Mouse (Mus musculus) A20 (cell line): ENCODE results near the gene Fbh1.

ENCODE experiments used
- DNase-seq: peaks from one replicate; pipeline ENCODE4 v3.0.0-alpha.2; 2011; ENCODE audit warnings: low read depth, low spot score

The Fbh1 gene

DNA sequence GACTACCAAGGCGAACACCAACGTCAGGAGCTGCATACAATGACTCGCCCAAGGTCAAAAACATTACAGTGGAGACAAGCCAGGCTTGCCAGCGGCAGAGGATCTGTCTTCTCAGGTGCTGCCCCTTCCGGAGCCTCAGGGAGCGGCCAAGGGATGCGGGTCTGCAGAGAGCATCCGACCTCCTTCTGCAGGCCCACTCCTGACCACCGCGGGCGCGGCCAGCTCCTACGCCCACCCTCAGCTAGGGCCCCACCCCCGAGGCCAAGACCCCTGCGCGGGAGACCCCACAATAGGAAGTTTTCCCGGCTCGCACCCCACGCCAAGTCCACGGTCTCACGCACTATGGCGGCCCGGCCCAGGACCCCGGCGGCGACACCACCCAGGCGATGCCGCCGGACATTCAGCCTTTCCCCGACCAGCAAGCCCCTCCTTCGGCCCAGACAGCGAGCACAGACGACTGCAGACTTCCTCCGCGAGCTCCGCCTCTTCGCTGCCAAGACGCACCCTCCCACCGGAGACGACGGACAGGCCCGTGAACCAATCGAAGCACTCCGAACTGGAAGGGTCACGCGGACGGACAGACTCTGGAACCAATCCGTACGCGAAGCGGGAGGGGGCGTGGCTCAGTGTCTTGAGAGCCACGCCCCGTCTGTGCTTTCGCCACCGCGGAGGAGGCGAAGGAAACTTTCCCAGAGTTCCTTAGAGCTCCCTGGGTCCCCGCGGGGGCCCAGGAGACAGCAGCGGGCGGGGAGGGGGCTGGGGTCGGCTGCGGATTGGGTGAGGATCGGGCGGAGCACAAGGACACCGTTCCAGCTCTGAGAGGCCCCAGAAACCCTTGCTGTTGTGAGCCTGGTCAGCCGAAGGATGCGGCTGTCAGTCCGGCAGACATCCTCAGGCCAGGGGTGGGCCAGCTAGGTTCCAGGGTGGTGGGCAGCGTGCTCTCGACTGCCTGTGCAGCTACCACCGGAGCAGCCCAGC is at the start of gene Fbh1, which contains the start of gene Ankrd16:
Gene Fbh1 (minus strand): TSS at position 492 of the 978 bp plus-strand sequence.
Gene Ankrd16 (plus strand): TSS at position 786 of the 978 bp plus-strand sequence.
- peak; percentile 100 for DNase-seq

DNA sequence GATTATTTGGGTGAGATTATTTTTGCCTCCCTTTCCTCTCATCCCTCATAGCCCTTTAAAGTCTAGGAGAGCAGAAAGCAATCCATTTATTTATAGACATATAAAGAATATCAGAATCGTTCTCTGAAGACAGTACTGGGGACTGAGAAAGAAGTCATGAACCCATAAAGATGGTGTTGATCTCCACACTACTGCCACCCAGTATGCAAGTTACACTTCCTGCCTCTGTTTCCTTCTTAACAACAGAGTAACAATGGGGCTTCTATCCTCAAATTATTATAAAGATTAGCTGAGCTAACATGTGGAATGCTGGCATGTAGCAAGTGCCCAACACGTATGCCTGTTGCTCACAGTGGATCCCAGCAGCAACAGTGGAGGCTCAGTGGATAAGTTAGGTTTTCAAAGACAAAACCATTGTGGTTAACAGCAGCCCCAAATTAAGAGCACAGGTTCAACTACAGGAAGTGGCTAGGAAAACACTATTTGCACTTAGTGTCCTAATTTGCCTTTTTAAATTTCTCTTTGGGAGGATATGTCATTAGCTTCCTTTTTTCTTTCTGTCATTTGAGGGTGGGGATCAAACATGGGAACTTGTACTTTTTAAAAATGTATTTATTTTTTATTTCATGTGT is 24.0 kb upstream of the Fbh1 start:
- peak; percentile 24 for DNase-seq

- DNase-seq, result no peak
These were observed 20.6 kb upstream of the Fbh1 start for GRCm38 (mm10) chr2:11797930-11798364.

DNA sequence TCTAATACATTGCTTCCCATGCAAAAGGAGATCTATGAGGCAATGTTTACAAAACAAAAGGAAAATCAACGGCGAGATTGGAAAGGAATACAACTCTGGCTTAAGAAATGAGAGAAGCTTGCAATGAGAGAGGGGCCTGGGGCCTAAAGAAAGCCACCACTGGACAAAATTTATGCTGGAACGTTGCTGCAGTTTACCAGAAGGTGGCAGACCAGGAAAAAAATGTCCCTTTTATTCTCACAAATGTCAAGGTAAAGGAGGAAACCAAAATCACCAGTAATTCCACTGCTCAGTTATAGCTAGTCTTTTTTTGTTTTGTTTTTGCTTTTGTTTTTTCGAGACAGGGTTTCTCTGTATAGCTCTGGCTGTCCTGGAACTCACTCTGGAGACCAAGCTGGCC is 17.3 kb upstream of the Fbh1 start:
- no peak for DNase-seq

GRCm38 (mm10) chr2:11784159-11784558 is 6.8 kb upstream of the Fbh1 start:
- DNase-seq, result no peak

DNA sequence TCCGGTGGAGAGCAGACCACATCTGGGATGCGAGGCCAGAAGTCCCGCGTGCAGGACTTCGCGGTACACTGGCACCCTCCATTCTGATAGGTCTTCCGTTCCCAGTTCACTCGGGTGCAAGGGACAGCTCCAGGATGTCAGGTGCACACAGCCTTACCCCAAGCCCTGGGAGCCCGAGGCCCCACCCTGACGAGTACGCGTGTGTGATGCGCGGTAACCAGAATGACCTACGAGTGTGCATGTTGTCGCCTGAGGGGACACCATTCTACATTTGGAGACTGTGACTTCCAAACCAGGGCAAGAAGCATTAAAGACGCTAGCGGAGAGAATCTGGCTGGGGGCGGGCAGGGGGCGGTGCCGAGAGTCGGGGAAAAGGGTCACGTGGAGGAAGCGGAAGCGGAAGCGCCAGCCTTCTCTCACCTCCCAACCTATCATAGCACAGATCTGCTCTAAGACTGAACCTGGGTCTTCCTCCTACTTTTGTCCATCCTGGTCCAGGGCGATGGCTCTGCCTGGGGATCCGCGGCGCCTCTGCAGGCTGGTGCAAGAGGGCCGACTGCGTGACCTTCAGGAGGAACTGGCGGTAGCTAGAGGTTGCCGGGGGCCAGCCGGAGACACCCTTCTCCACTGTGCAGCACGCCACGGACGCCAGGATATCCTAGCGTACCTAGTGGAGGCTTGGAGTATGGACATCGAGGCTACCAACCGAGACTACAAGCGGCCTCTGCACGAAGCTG is 873 bp upstream of the Fbh1 start:
- DNase-seq, result peak; percentile 95

GRCm38 (mm10) chr2:11776415-11776814 is 967 bp downstream of the Fbh1 start:
- no peak for DNase-seq

DNA sequence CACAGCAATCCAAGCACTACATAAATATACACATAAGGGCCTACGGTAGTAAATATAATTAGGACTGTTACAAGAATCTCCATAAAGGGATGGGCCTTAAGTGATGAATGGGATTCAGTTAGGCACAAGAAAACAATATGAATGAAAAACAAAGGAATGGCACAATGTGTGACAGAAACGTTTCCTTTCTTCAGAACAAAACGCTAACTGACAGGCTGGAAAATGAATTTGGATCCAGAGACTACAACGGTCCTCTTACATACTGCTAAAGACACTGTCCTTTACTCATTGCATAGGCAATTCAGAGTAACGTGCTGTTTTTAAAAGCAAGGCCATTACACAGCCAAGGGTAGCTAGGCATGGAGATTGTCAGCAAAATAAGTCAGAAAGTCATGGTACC is 2.3 kb downstream of the Fbh1 start:
- no peak for DNase-seq

GRCm38 (mm10) chr2:11774426-11774825 is 3.0 kb downstream of the Fbh1 start:
- no peak for DNase-seq

DNA sequence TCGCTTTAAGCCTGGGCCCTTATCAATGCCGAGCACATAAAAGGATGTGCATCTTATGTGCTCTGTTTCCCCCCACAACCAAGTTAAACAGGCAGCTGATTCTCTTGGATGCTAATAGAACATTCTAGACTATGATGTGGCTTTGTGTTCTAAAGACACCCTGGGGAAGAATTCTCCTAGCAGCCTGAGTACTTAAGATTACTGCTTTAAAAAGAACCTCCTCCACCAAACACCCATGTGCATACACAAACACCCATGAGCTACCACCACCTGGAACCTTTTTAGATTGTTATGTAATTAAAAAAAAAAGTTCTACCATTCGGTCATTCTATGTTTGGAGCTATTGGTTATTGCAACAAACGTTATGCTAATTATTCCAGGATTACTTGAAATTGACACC is 5.0 kb downstream of the Fbh1 start:
- DNase-seq, result no peak

DNA sequence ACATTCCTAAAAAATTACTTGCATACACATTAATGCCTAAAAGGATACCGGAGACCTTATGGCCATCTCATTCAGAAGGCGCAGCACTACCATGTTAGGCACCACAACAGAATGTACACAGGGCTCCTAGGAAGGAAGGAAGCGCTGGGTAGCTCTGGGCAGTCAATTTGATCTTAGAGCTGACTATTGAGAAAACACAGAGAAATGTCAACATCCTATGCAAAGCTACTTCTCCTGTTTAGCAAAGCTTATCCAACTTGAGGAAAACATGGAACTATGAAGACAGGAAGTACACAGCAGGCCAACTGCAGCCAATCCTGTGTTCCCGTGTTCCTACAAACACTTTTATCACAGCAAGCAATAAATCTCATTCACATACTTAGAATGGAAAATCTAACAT is 5.7 kb downstream of the Fbh1 start:
- DNase-seq, result no peak

DNA sequence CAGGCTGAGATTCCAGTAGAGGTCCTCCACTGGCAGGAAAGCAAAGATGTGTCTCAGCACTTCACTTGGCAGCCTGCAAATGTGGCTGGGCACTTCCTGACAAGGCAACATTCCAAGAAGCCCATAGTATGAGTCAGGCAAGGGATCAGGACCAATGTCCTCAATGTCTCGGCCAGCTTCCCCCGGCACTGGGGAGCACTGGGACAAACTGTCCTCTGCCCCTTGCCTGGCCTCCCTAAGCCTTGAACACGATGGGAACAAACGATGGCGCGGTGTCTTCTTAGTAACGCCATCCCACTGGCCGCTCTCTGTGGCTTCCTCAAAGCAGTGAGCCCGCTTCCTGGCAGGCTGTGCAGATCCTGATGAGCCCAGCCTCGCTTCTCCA is 10.2 kb downstream of the Fbh1 start:
- DNase-seq, result no peak

- DNase-seq, result peak; percentile 60
These were observed 10.8 kb downstream of the Fbh1 start for GRCm38 (mm10) chr2:11766485-11767160.

- no peak for DNase-seq
These were observed 11.7 kb downstream of the Fbh1 start for GRCm38 (mm10) chr2:11765694-11766093.

DNA sequence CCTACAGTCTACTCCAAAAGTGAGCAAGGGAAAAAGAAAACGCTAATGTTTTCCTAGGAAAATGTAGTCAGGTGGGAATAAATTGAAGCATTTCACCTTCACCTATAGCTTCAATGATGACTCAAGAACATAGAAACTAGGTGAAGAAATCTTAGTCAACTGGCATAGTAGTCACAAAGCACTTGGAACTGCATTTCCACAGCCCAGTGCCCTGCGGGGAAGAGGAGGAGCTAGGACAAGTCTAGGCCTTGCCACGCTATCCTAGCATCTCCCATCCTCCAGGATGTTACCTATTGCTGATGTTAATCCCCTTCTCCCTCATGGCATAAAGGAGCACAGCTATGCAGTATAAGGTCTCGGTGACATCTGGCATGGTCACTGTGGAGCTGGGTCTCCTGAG is 14.8 kb downstream of the Fbh1 start:
- DNase-seq, result no peak

DNA sequence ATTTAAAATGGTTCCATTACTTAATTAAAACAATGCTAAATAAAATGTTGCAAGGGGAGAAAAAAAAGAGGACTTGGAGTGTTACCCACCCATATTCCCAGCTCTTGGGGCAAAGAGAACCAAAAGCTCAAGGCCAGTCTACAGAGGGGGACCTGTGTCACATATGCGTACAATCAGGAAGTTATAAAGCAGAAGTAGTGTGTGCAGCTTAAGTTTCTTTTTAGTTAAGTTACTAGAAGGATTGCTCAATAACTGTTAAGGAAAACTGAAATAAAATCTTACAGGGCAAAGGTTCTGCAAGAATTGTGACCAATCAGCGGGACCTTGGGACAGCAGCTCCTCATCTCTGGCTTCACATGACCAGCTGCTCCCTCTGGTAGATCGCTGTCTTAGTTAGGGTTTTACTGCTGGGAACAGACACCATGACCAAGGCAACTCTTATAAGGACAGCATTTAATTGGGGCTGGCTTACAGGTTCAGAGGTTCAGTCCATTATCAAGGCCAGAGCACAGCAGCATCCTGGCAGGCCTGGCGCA is 37.8 kb downstream of the Fbh1 start:
- peak; percentile 40 for DNase-seq

DNA sequence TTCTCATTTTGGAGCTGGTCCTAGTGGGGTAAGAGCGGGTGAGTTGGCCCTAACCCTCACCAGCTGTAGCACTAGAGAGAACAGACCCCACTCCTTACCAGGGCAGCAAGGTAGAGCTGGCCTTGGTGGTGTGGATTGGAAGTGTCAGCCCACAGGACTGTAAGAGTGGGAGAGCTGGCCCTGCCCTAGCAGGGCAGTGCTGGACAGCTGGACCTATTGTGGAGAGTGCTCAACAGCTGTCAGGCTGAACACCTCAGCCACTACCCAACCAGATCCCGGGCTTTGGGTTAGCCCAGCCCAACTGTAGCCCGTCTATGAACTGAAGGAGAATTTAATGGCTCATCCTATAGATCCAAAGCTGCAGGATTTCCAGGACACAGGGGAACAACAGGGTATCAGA is 38.6 kb downstream of the Fbh1 start:
- no peak for DNase-seq

DNA sequence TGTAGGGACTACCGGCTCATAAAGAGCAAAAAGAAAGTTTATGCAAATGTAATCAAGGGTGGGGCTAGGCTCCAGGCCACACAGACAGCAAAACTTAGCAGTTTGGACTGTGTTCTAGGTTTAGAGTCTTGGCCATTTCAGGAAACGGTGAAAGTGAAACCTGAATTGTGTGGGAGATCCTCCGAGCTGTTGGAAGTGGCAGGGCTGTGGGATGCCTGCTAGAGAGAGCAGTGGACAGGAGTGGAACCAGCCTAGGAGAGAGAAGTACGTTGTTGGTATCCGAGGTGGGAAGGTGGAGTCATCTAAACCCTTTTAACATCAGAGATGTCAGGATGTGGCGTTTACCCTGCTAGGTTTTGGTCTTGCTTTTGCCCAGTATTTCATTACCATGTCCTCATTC is 41.5 kb downstream of the Fbh1 start:
- no peak for DNase-seq

DNA sequence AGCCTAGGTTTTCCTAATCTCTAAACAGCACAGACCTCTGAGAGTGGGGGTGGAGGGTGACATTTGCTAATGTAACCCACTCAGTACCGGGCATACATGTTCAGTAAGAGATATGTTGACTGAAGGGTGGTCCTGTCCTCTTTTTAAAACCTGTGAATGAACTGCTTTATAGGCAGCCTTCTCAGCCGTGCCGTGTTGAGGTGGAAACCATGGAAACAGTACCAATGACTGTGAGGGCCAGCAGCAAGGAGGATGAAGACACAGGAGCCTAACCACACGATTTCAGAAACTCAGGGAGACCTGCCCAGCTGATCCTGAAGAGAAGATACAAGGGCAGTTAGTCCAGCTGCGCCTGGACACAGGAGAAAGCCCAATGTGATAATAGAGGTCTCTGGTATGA is 44.4 kb downstream of the Fbh1 start:
- DNase-seq, result no peak

GRCm38 (mm10) chr2:11729091-11729490 is 48.3 kb downstream of the Fbh1 start:
- DNase-seq, result no peak

DNA sequence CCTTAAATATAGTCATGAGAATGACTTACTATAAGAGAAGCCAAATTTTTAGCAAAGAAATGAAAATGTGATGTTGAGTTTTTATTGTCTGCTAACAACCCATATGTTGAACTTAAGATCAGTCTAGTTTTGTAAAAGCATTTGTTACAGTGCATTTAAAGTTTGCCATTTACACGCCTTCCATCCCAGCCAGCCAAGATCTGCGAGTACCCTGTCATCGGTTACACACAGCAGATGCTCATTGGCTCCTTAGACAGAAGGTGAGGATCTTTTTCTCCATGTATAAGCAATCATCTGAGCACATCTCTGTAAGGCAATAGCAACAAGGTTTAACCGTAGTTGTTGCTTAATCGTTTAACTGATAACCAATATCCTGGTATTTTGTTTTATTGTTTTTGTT is 49.8 kb downstream of the Fbh1 start:
- DNase-seq, result no peak
